Mouse (Mus musculus) neural tube, embryonic 14.5 days (tissue): ENCODE data around the gene Zbtb4. TPM values are rescaled to one million over a fixed set of nuclear protein-coding genes. Genes with fewer than 3 reads are reported as not detected.

Experiments
- polyA plus RNA-seq: library from polyadenylated mRNA; unstranded; fragments of >200 nt; fragmentation: Nextera tagmentation; extraction: Ambion mirVana; gene quantifications from 2 replicates; pipeline ENCODE4 v1.2.1, GENCODE M21; 2014

Gene Zbtb4
- polyA plus RNA-seq, 1 experiment from 2014 or later = 6.0 TPM

Other genes starting within 250 kb of the Zbtb4 start
- 5.7 and 6.9 TPM in 2 replicates for gene Dnah2, start 216.8 kb upstream of the Zbtb4 start, polyA plus RNA-seq
- 23.2 and 35.6 TPM in 2 replicates for gene Efnb3, start 205.7 kb upstream of the Zbtb4 start, polyA plus RNA-seq
- 17.3 and 20.8 TPM in 2 replicates for gene Wrap53, start 185.7 kb upstream of the Zbtb4 start, polyA plus RNA-seq
- 54.6 and 68.8 TPM in 2 replicates for gene Trp53, start 185.6 kb upstream of the Zbtb4 start, polyA plus RNA-seq
- 66.6 and 99.6 TPM in 2 replicates for gene Atp1b2, start 160.0 kb upstream of the Zbtb4 start, polyA plus RNA-seq
- gene Shbg, start 148.0 kb upstream of the Zbtb4 start, polyA plus RNA-seq = not detected in 2 replicates
- 23.8 and 25.1 TPM in 2 replicates for gene Sat2, start 143.9 kb upstream of the Zbtb4 start, polyA plus RNA-seq
- 31.1 and 34.0 TPM in 2 replicates for gene Fxr2, start 132.9 kb upstream of the Zbtb4 start, polyA plus RNA-seq
- gene Sox15, start 110.6 kb upstream of the Zbtb4 start, polyA plus RNA-seq = not detected in 2 replicates
- 40.7 and 63.4 TPM in 2 replicates for gene Mpdu1, start 103.3 kb upstream of the Zbtb4 start, polyA plus RNA-seq
- gene Cd68, start 99.8 kb upstream of the Zbtb4 start, polyA plus RNA-seq = 3.7 and 11.2 TPM in 2 replicates
- 503 and 643 TPM in 2 replicates for gene Eif4a1, start 93.5 kb upstream of the Zbtb4 start, polyA plus RNA-seq
- 104 and 116 TPM in 2 replicates for gene Senp3, start 83.8 kb upstream of the Zbtb4 start, polyA plus RNA-seq
- gene Tnfsf13, start 80.1 kb upstream of the Zbtb4 start, polyA plus RNA-seq = 0.24 and 0.72 TPM in 2 replicates
- gene Tnfsf12, start 70.1 kb upstream of the Zbtb4 start, polyA plus RNA-seq = 2.1 and 3.4 TPM in 2 replicates
- 0.75 and 1.8 TPM in 2 replicates for gene Tnfsfm13, start 69.8 kb upstream of the Zbtb4 start, polyA plus RNA-seq
- gene Polr2a, start 7.3 kb upstream of the Zbtb4 start, polyA plus RNA-seq = 23.5 and 30.7 TPM in 2 replicates
- not detected in 2 replicates for gene Slc35g3, start 3.9 kb upstream of the Zbtb4 start, polyA plus RNA-seq
- gene Chrnb1, start 30.0 kb downstream of the Zbtb4 start, polyA plus RNA-seq = 0.78 and 1.3 TPM in 2 replicates
- 6.4 and 9.1 TPM in 2 replicates for gene Fgf11, start 35.9 kb downstream of the Zbtb4 start, polyA plus RNA-seq
- gene Tmem102, start 39.7 kb downstream of the Zbtb4 start, polyA plus RNA-seq = 0.68 and 0.76 TPM in 2 replicates
- not detected in 2 replicates for gene Gm39566, start 49.4 kb downstream of the Zbtb4 start, polyA plus RNA-seq
- 0.16 TPM in 1 of 2 replicates, not detected in the other for gene Spem2, start 52.6 kb downstream of the Zbtb4 start, polyA plus RNA-seq
- 0.35 and 0.40 TPM in 2 replicates for gene Spem1, start 56.3 kb downstream of the Zbtb4 start, polyA plus RNA-seq
- gene Nlgn2, start 71.9 kb downstream of the Zbtb4 start, polyA plus RNA-seq = 24.2 and 31.3 TPM in 2 replicates
- 306 and 377 TPM in 2 replicates for gene Tmem256, start 72.6 kb downstream of the Zbtb4 start, polyA plus RNA-seq
- 36.3 and 51.8 TPM in 2 replicates for gene Plscr3, start 80.5 kb downstream of the Zbtb4 start, polyA plus RNA-seq
- 0.28 TPM in 1 of 2 replicates, not detected in the other for gene Tnk1, start 92.8 kb downstream of the Zbtb4 start, polyA plus RNA-seq
- gene Tmem95, start 112.1 kb downstream of the Zbtb4 start, polyA plus RNA-seq = not detected in 2 replicates
- 0.80 and 2.0 TPM in 2 replicates for gene Kctd11, start 115.5 kb downstream of the Zbtb4 start, polyA plus RNA-seq
- gene Acap1, start 129.6 kb downstream of the Zbtb4 start, polyA plus RNA-seq = 0.17 and 0.33 TPM in 2 replicates
- 7.1 and 7.8 TPM in 2 replicates for gene 2810408A11Rik, start 135.1 kb downstream of the Zbtb4 start, polyA plus RNA-seq
- gene Neurl4, start 135.2 kb downstream of the Zbtb4 start, polyA plus RNA-seq = 26.2 and 27.8 TPM in 2 replicates
- gene Gps2, start 148.0 kb downstream of the Zbtb4 start, polyA plus RNA-seq = 58.5 and 65.4 TPM in 2 replicates
- gene Eif5a, start 156.0 kb downstream of the Zbtb4 start, polyA plus RNA-seq = 1,037 and 1,095 TPM in 2 replicates
- gene Ybx2, start 169.9 kb downstream of the Zbtb4 start, polyA plus RNA-seq = 5.9 and 11.1 TPM in 2 replicates
- gene Slc2a4, start 182.3 kb downstream of the Zbtb4 start, polyA plus RNA-seq = 2.7 and 3.7 TPM in 2 replicates
- 0.33 and 0.88 TPM in 2 replicates for gene Cldn7, start 198.9 kb downstream of the Zbtb4 start, polyA plus RNA-seq
- 26.5 and 27.1 TPM in 2 replicates for gene Ctdnep1, start 215.2 kb downstream of the Zbtb4 start, polyA plus RNA-seq
- gene Elp5, start 216.6 kb downstream of the Zbtb4 start, polyA plus RNA-seq = 159 and 175 TPM in 2 replicates
- gene Gabarap, start 225.2 kb downstream of the Zbtb4 start, polyA plus RNA-seq = 609 and 643 TPM in 2 replicates
- 28.8 and 37.8 TPM in 2 replicates for gene Phf23, start 229.9 kb downstream of the Zbtb4 start, polyA plus RNA-seq
- gene Dvl2, start 234.7 kb downstream of the Zbtb4 start, polyA plus RNA-seq = 19.0 and 19.2 TPM in 2 replicates
- 49.5 and 57.2 TPM in 2 replicates for gene Acadvl, start 249.5 kb downstream of the Zbtb4 start, polyA plus RNA-seq